Mouse (Mus musculus) T-helper 17 cell (primary cell): ENCODE measurements around the gene Zfp369.
"Not testable (repeated sequence)": the region's sequence is repeated elsewhere in the genome, so short reads cannot be mapped to it uniquely, and the experiment has no call there.

Experiments used
- in situ Hi-C, 2 experiments: fragments of 300-600 bp; cut with MboI, MseI; formaldehyde crosslinking; loops; 1 replicate in 1 of 2; 2 replicates in 1 of 2; pipeline ENCODE4 v1.15.1; 2025; ENCODE audit warnings: high pct_unique_total_duplicates in 2 of 2

Zfp369 gene

GRCm38 (mm10) chr13:65278383-65279341 lies at the start of gene Zfp369:
Zfp369 (plus strand) TSS chr13:65278814.
- in situ Hi-C loops: loop anchor here (5.0 to 10.0 kb wide), 4 partner anchors 36 to 1464 kb away; partner anchors contain the start of genes Mfsd14b (in 2 of the 2) and Ercc6l2 (in 1 of the 2)

DNA sequence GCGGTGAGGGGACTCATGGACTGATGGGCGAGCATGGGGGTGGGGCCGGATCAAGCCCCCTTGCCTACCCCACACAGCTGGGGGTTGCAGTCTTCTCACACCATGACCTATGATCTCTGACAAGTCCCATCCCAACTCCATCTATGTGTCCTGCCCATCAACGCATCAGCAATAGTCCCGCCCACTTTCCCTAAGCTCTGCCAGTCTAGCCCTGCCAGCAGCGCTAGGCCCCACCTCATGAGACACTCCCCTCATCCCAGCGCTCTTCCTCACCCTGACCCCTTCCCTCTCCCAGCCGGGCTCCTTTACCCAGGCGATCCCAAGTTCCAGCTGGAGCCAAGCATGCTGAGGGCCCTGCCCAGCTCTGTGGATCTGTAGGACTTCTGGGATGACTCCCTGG lies 41.4 kb upstream of the Zfp369 start:
- in situ Hi-C loops: loop anchor here (5.0 to 25.0 kb wide), 5 partner anchors 135 to 1875 kb away; partner anchors contain the start of genes Cdc14b (in 1 of the 2), Gm10767 (in 1 of the 2), Gm28557 (in 1 of the 2) and Habp4 (in 1 of the 2)

DNA sequence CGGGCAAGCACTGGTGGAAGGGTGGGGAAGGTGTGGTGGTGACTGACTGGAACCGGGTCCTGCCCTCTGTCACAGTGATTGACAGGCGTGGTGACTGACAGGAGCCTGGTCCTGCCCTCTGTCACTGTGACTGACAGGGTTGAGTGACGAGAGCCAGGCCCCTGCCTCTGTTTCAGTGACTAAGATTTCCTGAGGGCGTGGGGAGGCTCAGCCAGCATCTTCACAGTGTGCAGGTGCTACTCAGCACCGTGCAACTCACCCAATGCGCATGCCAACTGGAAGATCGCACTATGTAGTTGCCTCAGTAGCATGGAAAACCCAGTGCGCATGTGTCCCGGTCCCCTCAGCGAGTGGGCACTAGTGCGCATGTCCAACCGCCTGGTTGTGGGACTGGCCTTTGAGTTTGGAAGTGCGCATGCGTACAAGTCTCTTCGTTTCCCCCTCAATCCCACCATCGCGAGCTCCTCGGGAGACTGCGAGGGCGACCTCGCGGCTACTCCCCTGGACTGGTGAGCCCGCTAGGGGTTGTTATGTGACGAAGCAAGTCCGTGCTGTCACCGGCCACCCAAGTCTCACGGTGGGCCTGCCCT lies 38.0 kb upstream of the Zfp369 start:
- in situ Hi-C loops: loop anchor here (5.0 to 25.0 kb wide), 7 partner anchors 37 to 1872 kb away; partner anchors contain the start of genes Zfp367 (in 2 of the 2), Zfp369 (in 2 of the 2), Ercc6l2 (in 1 of the 2) and Gm10767 (in 1 of the 2)

DNA sequence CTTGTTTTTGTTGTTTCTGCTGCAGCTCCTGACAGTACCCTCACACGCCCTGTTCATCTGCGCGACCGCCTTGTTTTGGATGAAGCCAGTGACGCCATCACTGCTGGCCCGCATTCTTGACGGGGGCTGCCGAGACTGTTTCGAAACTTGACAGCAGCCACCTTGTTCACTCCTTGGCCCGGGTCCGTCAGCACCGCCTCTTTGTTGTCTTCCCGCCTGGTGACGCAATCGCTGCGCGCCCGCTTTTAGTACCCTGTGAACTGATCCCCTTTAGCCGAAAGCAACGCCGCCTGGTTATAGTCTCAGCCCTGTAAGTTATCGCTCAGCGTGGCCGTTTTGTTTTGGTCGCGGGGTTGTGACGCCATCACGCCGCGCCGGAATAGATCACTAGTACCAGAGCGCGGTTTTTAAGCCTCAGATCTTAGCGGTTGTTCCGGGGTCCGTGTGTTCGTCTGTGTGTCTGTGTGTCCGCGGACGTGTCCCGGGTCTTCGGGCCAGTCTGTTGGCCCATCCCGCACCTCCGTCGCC lies 37.5 kb upstream of the Zfp369 start:
- in situ Hi-C loops: loop anchor here (5.0 to 25.0 kb wide), 7 partner anchors 36 to 1871 kb away; partner anchors contain the start of genes Zfp367 (in 2 of the 2), Zfp369 (in 2 of the 2), Ercc6l2 (in 1 of the 2) and Gm10767 (in 1 of the 2)

DNA sequence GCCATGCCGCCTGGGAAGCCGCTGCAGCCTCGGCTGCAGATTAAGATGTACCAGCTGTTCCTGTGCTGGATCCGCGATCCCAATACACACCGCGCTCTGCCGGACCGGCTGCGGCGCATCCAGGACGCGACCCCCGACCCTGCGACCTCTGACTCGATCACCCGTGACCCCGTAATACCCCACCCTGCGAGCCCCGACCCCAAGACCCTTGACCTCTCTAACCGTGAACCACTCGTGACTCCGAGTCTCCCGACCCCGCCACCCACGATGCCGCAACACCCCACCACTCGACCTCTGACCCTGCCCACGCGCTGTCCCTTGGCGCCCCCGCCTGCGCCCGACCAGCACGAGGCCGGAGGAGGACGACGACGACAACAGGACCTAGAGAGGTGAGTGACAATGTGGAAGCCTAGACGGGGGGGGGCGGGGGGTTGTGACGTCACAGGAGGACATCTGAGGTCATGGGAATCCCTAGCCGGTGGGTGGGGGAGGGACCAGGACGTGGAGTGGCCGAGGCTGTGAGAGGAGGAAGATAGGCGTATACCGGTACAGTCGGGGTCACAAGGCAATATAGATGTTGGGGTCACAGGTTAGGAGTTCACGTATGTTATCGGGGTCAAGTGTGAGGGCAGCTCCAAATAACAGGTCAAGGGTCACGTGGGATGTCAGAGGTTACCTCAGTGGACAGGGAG lies 36.8 kb upstream of the Zfp369 start:
- in situ Hi-C loops: loop anchor here (5.0 to 25.0 kb wide), 7 partner anchors 36 to 1871 kb away; partner anchors contain the start of genes Zfp367 (in 2 of the 2), Zfp369 (in 2 of the 2), Ercc6l2 (in 1 of the 2) and Gm10767 (in 1 of the 2)

DNA sequence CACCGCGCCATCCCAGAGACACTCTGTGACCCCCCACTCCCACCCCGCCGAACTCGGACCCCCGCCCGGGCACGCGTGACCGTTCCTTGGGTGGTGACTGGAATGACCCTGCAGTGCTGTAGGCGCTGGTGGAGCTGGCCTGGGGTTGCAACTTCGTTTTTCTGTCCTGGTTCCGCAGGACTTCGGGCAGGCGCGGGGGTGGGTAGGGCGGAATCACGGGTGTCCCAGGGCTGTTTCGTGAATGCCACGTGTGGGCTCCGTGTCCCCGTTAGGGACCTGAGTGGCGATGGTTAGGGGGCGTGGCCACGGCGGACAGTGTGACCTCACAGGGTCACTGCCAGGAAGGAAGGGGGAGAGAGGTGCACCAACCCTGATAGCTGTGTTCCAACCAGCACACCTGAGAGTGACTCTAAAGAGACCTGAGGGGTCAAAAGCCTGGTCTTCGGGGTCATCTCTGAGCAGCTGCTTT lies 36.3 kb upstream of the Zfp369 start:
- in situ Hi-C loops: loop anchor here (5.0 to 25.0 kb wide), 7 partner anchors 35 to 1870 kb away; partner anchors contain the start of genes Zfp367 (in 2 of the 2), Zfp369 (in 2 of the 2), Ercc6l2 (in 1 of the 2) and Gm10767 (in 1 of the 2)

- in situ Hi-C loops: loop anchor here (5.0 to 25.0 kb wide), 7 partner anchors 34 to 1869 kb away; partner anchors contain the start of genes Zfp367 (in 2 of the 2), Zfp369 (in 2 of the 2), Ercc6l2 (in 1 of the 2) and Gm10767 (in 1 of the 2)
These were observed 35.3 kb upstream of the Zfp369 start for GRCm38 (mm10) chr13:65243273-65243672.

DNA sequence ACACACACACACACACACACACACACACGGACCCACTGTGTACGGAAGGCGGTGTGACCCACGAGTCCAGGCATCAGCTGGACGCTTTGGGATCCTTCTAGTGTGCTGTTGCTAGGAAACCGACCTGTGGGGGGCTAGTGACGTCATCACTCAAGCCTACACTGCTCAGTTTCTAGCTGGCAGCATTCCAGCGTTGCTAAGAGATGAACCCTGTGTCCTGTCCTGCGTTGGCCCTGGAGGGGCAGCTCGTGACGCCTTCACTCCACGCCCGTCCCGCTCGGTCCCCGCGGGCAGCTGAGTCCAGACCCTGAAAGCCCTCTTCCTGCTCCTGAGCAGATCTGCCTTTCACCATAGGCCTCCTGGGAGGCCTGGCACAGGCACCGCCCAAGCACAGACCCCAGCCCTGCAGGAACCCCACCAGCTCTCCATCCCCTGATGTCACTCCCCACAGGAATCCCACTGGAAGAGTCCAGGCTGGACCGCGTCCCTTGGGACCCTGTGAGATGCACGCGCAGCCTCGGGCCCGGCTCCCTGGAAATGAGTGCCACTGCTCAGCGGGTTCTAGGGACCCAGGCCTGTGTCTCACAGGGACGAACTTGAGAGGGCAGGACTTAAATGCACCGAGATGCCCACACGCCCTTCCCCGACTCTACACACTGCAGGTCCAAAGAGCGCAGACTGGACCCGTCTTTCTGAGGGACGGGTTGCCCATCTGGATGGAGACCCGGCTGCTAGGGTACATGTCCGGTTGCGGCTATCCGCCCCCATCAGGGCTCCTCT lies 20.2 kb upstream of the Zfp369 start:
- in situ Hi-C loops: no loop called here

DNA sequence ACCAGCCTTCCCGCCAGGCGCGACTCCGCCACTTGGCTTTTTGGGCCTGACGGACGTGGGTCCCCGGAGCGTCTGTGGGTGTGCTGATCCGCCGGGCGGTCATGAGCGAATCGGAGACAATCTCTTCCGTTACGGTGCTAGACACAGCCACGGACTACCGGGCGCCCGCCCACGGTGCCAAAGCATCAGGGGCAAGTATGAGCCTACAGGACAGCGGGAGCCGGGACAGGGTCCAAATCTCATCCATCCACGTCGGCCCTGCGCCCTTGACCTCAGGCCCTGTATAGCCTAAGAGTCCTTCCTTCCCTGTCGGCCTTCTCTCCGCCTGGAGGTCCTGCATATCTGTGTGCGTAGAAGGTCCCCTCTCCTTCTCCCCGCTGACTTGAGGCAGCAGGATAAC lies 19.4 kb upstream of the Zfp369 start, which contains the start of gene Gm10775:
Gene Gm10775 (plus strand): TSS at position 301 of the 400 bp plus-strand sequence.
- in situ Hi-C loops: no loop called here

DNA sequence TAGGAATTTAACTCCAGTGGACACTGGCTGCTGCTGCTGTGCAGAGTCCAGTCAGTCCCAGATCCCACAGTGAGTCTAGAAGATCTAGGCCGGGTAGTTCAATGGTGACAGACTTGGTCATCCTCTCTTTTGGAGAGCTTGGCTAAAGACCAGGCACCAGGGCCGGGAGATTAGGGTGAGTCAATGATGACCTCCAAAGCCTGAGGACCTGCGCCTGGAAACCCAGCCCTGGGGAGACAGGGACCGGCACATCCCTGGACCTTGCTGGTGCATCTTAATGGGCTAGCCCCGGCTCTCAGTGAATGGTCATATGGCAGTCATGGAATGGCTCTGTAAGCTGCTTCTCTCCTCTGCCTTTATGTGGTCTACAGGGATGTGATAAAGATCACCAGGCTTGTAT lies 16.5 kb upstream of the Zfp369 start:
- in situ Hi-C loops: no loop called here

GRCm38 (mm10) chr13:65277994-65278382 lies 626 bp upstream of the Zfp369 start:
- in situ Hi-C loops: loop anchor here (5.0 to 10.0 kb wide), 4 partner anchors 36 to 1463 kb away; partner anchors contain the start of genes Mfsd14b (in 2 of the 2) and Ercc6l2 (in 1 of the 2)

GRCm38 (mm10) chr13:65286771-65287170 lies 8.2 kb downstream of the Zfp369 start:
- in situ Hi-C loops: no loop called here

DNA sequence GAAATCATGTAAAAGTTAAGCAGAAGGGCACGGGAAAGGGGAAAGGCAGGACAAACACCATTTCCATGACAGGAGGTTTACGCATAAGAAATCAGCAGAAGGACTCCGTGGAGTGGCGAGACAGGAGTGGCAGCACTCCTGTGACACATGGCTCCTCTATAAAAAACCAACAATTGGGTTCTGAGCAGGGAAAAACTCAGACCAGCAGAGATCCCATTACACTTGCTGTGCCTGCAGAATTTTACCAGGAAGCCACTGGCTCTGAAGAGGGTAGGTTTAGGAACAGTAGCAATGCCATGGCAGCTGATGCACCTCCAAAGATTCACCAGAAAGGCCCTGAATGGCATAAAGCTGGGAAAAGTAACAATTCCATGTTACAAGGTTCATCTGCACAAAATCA lies 17.7 kb downstream of the Zfp369 start:
- in situ Hi-C loops: loop anchor here in 1 of 2 experiments (5.0 kb wide), 1 partner anchor 114 kb away; no protein-coding TSS in a partner anchor

DNA sequence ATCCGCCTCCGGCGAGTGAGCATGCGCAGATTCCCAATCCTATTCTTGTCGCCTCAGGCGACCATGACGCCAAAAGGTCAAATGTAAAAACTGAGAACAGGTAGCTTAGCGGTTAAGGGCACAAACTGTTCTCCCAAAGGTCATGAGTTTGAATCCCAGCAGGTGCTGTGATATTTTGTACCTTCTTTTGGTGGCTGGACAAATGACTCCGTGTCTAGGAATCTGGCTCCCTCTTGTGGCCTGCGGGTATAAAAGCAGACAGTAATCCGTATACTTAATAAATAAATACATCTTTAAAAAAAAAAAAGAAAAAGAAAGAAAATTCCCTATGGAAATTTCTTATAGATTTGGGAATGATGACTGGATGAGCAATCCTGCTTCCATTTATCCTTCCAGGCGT lies 32.2 kb downstream of the Zfp369 start:
- in situ Hi-C loops: not testable (repeated sequence)

DNA sequence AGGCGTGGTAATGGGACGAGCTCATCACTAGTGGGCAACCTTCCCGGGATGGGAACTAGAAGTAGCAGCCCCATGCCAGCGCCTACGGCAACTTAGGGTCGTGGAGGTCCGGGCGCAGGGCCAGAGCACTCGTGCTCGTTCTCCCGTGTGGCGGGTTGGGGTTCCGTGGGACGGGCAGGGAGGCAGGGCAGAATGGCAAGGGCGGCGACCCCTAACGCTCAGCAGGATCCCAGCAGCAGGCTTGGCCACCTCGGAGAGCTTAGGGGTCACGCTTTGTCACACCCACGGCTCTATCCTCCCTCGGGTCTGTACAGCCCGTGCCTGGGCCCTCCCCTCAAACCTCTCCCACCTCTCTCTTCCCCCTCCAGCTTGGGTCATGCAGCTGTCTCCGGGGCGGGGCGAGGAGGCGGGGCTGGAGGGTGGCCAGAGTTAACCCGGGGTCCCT lies 32.7 kb downstream of the Zfp369 start:
- in situ Hi-C loops: no loop called here

GRCm38 (mm10) chr13:65311826-65312225 lies 33.2 kb downstream of the Zfp369 start:
- in situ Hi-C loops: no loop called here

DNA sequence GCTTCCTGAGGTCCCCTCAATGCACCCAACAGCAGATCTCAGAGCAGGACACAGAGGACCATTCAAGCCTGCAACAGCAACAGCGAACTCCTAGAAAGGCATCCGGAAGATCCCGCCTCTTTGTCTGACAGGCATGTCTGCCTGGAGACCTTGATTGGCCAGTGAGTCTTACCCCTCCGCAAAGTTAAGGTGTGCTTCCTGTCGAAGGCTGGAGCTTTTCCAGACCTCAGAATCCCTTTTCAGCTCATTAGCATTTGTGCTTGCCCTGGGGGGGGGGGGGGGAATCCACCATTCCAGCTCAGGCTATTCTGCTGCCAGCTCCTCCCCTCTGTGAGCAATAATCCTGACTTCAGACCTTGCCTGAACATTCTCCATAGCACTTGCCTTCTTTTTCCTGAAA lies 69.9 kb downstream of the Zfp369 start:
- in situ Hi-C loops: loop anchor here in 1 of 2 experiments (5.0 to 10.0 kb wide), 2 partner anchors 536 to 1329 kb away; no protein-coding TSS in a partner anchor

GRCm38 (mm10) chr13:65351768-65352167 lies 73.2 kb downstream of the Zfp369 start:
- in situ Hi-C loops: loop anchor here (5.0 kb wide), 2 partner anchors 71 to 211 kb away; no protein-coding TSS in a partner anchor
